Mouse (Mus musculus): Measurements from ENCODE around the gene Olfr1380. TPM values are rescaled to one million over a fixed set of nuclear protein-coding genes. Genes with fewer than 3 reads are reported as not detected.

Gene Olfr1380
- polyA plus RNA-seq, 1 experiment from 2014 or later = not detected

DNA sequence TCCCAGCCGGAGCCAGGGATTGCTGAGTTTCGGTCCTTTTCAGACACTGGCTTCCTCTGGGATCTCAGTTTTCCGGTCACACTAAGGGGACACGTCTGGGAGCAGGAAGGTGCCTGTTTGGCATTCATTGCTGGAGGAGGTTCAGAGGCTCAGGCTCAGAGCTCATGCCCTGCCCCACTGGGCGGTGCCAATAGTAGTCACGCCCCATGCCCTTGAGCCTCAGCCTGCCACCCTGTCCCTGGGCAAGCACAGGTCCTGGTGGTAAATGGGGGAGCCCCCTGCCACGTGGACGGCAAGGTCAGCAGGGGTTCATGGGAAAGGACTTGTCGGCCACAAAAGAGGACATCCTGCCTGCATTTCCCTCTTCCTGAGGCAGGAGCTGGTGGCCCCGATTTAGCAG is 56.7 kb downstream of the Olfr1380 start:
- Histone ChIP-seq H3K27me3 (ENCODE audit: control insufficient read depth, insufficient read depth, low read length) (peaks cover 21% of the 10 kb centered on the region), H3K4me1 (ENCODE audit: control insufficient read depth, insufficient read depth, low read length) (no peaks in the 10 kb centered on the region), H3K9me3 (ENCODE audit: control insufficient read depth, low read length) (no peaks in the 10 kb centered on the region), H3K4me2 (ENCODE audit: low read depth) (no peak overlapping the region), H3K4me3 (ENCODE audit: low read depth, low read length) (no peak overlapping the region), H3K27ac (ENCODE audit: low read depth, low read length) (no peak overlapping the region), H3K36me3 (ENCODE audit: control insufficient read depth, insufficient read depth, low read length) (no peaks in the 10 kb centered on the region), H3K9ac (ENCODE audit: low read length) (no peak overlapping the region)
- DNase-seq (ENCODE audit: low spot score) = no peak
- WGBS = 7% methylated on average over 10 of the region's 10 CpGs
- no peak; the same call in 1 of the 2 replicates for ATAC-seq (ENCODE audit: insufficient read depth, low FRiP score, low TSS enrichment)

Other genes starting within 250 kb of the Olfr1380 start
- gene Olfr1391, start 234.1 kb upstream of the Olfr1380 start, polyA plus RNA-seq (2014; fragmentation: Nextera tagmentation; extraction: Ambion mirVana) = not detected in 2 replicates
- not detected in 2 replicates for gene Olfr1390, start 221.7 kb upstream of the Olfr1380 start, polyA plus RNA-seq (2014; fragmentation: Nextera tagmentation; extraction: Ambion mirVana)
- gene Olfr1389, start 133.8 kb upstream of the Olfr1380 start, polyA plus RNA-seq (2014; fragmentation: Nextera tagmentation; extraction: Ambion mirVana) = not detected in 2 replicates
- gene Olfr1388, start 120.3 kb upstream of the Olfr1380 start, polyA plus RNA-seq (2014; fragmentation: Nextera tagmentation; extraction: Ambion mirVana) = 0.08 TPM in 1 of 2 replicates, not detected in the other
- not detected in 2 replicates for gene Olfr1387, start 101.5 kb upstream of the Olfr1380 start, polyA plus RNA-seq (2014; fragmentation: Nextera tagmentation; extraction: Ambion mirVana)
- gene Olfr1386, start 91.8 kb upstream of the Olfr1380 start, polyA plus RNA-seq (2014; fragmentation: Nextera tagmentation; extraction: Ambion mirVana) = not detected in 2 replicates
- gene Olfr1385, start 67.8 kb upstream of the Olfr1380 start, polyA plus RNA-seq (2014; fragmentation: Nextera tagmentation; extraction: Ambion mirVana) = not detected in 2 replicates
- not detected in 2 replicates for gene Olfr1384, start 50.2 kb upstream of the Olfr1380 start, polyA plus RNA-seq (2014; fragmentation: Nextera tagmentation; extraction: Ambion mirVana)
- gene Olfr1383, start 37.2 kb upstream of the Olfr1380 start, polyA plus RNA-seq (2014; fragmentation: Nextera tagmentation; extraction: Ambion mirVana) = not detected in 2 replicates
- not detected in 2 replicates for gene Olfr1382, start 28.6 kb upstream of the Olfr1380 start, polyA plus RNA-seq (2014; fragmentation: Nextera tagmentation; extraction: Ambion mirVana)
- not detected in 2 replicates for gene Olfr1381, start 13.4 kb upstream of the Olfr1380 start, polyA plus RNA-seq (2014; fragmentation: Nextera tagmentation; extraction: Ambion mirVana)
- 4.9 TPM in 2 replicates for gene Flt4, start 52.4 kb downstream of the Olfr1380 start, polyA plus RNA-seq (2014; fragmentation: Nextera tagmentation; extraction: Ambion mirVana)
- not detected in 2 replicates for gene Scgb3a1, start 106.7 kb downstream of the Olfr1380 start, polyA plus RNA-seq (2014; fragmentation: Nextera tagmentation; extraction: Ambion mirVana)
- 53.9 and 60.2 TPM in 2 replicates for gene Cnot6, start 155.8 kb downstream of the Olfr1380 start, polyA plus RNA-seq (2014; fragmentation: Nextera tagmentation; extraction: Ambion mirVana)
- gene Gfpt2, start 237.3 kb downstream of the Olfr1380 start, polyA plus RNA-seq (2014; fragmentation: Nextera tagmentation; extraction: Ambion mirVana) = 10.9 and 11.8 TPM in 2 replicates

Data from neural tube, embryonic 11.5 days (tissue).